Mouse (Mus musculus): Measurements from ENCODE around the gene Icam5. TPM values are rescaled to one million over a fixed set of nuclear protein-coding genes. Genes with fewer than 3 reads are reported as not detected.

The Icam5 gene
- polyA plus RNA-seq (2012; rRNA removed): 0.88 and 1.0 TPM in 2 replicates

GRCm38 (mm10) chr9:21031896-21032351, at the start of gene Icam5:
Gene Icam5, plus strand, starts transcription at chr9:21032073.

GRCm38 (mm10) chr9:21002627-21003551, 29.0 kb upstream of the Icam5 start, which contains the start of gene Mrpl4:
Gene Mrpl4, plus strand, starts transcription at chr9:21002738.

GRCm38 (mm10) chr9:21015571-21016130, 16.2 kb upstream of the Icam5 start, which contains the start of gene Icam1:
Gene Icam1, plus strand, starts transcription at chr9:21015985.

DNA sequence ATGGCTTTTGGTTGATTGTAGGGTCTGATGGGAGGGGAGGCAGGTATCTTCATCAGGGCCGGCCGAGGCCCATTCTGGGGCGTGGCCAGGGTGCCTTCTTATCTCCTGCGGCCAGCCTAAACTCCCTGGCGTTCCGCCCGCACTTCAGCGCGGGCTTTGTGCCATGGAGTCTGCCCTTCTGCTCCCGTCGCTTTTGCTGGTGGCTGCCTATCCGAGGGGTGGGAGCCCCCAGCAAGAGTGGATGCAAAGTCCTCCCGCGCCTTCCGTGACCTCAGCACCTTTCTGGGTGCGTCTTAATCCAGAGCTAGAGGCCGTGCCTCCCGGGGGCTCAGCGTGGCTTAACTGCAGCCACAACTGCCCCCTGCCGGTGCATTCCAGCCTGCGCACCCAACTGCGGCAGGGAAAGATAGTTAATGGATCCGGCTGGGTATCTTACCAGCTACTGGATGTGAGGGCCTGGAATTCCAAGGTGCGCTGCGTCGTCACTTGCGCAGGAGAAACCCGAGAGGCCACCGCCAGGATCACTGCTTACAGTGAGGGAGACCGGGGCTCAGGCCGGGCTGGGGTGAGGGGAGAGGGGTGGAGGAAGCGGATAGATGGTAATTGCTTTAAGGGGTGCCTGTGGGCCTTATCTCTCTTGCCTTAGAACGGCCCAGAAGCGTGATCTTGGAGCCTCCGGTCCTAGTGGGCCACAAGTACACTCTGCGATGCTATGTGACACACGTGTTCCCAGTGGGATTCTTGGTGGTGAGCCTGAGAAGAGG, 2.4 kb upstream of the Icam5 start, which contains the start of gene Icam4:
Gene Icam4 (plus strand): TSS at position 83 of the 764 bp plus-strand sequence.

DNA sequence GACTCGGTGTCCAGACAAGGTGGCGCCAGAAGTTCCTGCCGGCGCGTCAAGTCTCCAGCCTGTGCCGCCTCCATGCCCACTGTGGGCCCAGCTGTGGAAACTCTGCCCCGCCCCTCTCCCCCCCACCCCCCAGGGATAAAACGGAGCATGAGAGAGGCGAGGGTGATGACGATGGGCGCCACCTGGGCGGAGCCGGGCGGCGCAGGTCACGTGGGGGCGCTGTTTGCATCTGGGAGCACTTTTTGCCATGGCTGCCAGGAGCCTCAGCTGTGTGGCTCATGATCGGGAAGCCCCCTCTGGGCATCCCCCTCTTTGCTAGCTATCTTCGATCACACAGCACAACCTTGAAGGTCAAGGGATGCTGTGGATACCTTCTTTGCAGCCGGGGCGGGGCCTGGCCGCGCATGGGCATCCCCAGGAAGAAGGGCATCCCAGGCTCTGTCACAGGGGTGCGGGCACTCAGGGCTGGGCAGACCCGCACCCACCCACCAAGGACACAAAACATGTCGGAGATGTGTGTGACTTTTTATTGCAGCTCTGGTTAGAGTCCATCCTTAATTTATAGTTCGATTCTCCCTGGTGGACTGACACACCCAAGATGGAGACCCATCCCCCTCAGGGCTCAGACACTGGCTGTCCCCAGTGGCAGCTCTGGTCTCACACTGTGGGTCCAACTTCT, 35.3 kb downstream of the Icam5 start, which contains the start of gene Zglp1:
Gene Zglp1 (minus strand): TSS at position 88 of the 679 bp plus-strand sequence.

DNA sequence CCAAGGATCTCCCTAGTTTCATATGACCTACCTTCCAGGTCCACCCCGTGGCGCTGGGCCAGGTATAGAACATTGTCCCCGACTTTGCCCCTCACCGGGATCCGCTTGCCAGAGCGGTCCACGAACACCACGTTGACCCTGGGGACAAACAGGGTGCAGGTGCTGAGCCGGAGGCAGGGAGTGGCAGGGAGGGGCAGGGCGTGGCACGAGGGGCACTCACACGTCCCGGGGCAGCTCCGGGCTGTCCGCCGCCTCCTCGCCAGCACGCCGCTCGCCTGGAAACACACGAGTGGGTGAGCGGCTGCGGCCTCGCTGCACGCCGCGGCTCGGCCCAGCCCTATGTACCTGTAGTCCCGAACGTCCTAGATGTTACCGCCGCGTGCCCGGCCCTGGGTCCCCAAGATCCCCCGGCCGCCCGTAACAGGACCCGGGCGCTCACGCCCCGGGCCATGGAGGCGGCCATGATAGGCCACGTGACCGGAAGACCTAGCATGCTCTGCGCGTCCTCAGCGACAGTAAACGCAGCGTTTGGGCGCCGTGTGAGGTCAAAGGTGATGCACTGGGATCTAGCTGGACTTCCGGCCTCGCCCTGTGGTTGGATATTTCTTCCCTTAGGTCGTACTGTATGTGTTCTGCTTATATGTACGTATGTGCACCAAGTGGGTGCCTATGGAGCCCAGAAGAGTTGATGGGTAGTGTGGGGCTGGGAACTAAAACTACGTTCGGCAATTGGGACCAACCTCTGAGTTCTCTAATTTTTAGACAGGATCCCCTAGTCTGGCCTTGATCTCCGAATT, 41.4 kb downstream of the Icam5 start, which contains the start of the genes Gm49373 and Fdx1l:
Gene Gm49373 (minus strand): TSS at position 53 of the 797 bp plus-strand sequence.
Gene Fdx1l (minus strand): TSS at position 571 of the 797 bp plus-strand sequence.

Other genes starting within 250 kb of the Icam5 start
- 1.2 and 3.1 TPM in 2 replicates for gene Col5a3, start 217.0 kb upstream of the Icam5 start, polyA plus RNA-seq (2012; rRNA removed)
- not detected in 2 replicates for gene Rdh8, start 213.6 kb upstream of the Icam5 start, polyA plus RNA-seq (2012; rRNA removed)
- gene A230050P20Rik, start 163.4 kb upstream of the Icam5 start, polyA plus RNA-seq (2012; rRNA removed): 7.7 and 13.3 TPM in 2 replicates
- 10.2 and 11.1 TPM in 2 replicates for gene Angptl6, start 152.3 kb upstream of the Icam5 start, polyA plus RNA-seq (2012; rRNA removed)
- 82.3 and 91.6 TPM in 2 replicates for gene Ppan, start 143.9 kb upstream of the Icam5 start, polyA plus RNA-seq (2012; rRNA removed)
- 151 and 160 TPM in 2 replicates for gene Eif3g, start 133.4 kb upstream of the Icam5 start, polyA plus RNA-seq (2012; rRNA removed)
- gene Dnmt1, start 72.2 kb upstream of the Icam5 start, polyA plus RNA-seq (2012; rRNA removed): 103 TPM in 2 replicates
- 4.8 and 8.3 TPM in 2 replicates for gene S1pr2, start 55.3 kb upstream of the Icam5 start, polyA plus RNA-seq (2012; rRNA removed)
- gene Mrpl4, start 29.3 kb upstream of the Icam5 start, polyA plus RNA-seq (2012; rRNA removed): 78.1 and 87.6 TPM in 2 replicates
- gene Icam1, start 16.1 kb upstream of the Icam5 start, polyA plus RNA-seq (2012; rRNA removed): 4.3 and 8.5 TPM in 2 replicates
- 0.08 TPM in 1 of 2 replicates, not detected in the other for gene Icam4, start 2.7 kb upstream of the Icam5 start, polyA plus RNA-seq (2012; rRNA removed)
- 0.61 TPM in 2 replicates for gene Zglp1, start 35.0 kb downstream of the Icam5 start, polyA plus RNA-seq (2012; rRNA removed)
- 3.4 and 3.6 TPM in 2 replicates for gene Gm49373, start 41.0 kb downstream of the Icam5 start, polyA plus RNA-seq (2012; rRNA removed)
- gene Fdx1l, start 41.5 kb downstream of the Icam5 start, polyA plus RNA-seq (2012; rRNA removed): 68.5 and 74.1 TPM in 2 replicates
- gene Gm38431, start 59.9 kb downstream of the Icam5 start, polyA plus RNA-seq (2012; rRNA removed): 4.3 and 5.0 TPM in 2 replicates
- gene Raver1, start 59.9 kb downstream of the Icam5 start, polyA plus RNA-seq (2012; rRNA removed): 67.1 and 69.6 TPM in 2 replicates
- 16.9 and 18.7 TPM in 2 replicates for gene Tyk2, start 99.2 kb downstream of the Icam5 start, polyA plus RNA-seq (2012; rRNA removed)
- 204 and 216 TPM in 2 replicates for gene Cdc37, start 117.9 kb downstream of the Icam5 start, polyA plus RNA-seq (2012; rRNA removed)
- 14.5 and 14.7 TPM in 2 replicates for gene Pde4a, start 133.6 kb downstream of the Icam5 start, polyA plus RNA-seq (2012; rRNA removed)
- gene Keap1, start 207.3 kb downstream of the Icam5 start, polyA plus RNA-seq (2012; rRNA removed): 42.7 and 45.6 TPM in 2 replicates
- gene S1pr5, start 216.4 kb downstream of the Icam5 start, polyA plus RNA-seq (2012; rRNA removed): 1.8 and 2.4 TPM in 2 replicates
- 33.9 and 37.7 TPM in 2 replicates for gene Atg4d, start 233.2 kb downstream of the Icam5 start, polyA plus RNA-seq (2012; rRNA removed)